ENCODE assay signal across 28 mouse cellular contexts in genomic region chr6:81756242-81756641, GRCm38 (mm10).
DNase-seq lines count a peak whose midpoint lies in the region; ATAC-seq lines count a peak whose summit lies in the region.
"Had no signal": no experiment of that assay in that cellular context is flagged by ENCODE, and none has a peak within 500 bp of the region (broad histone marks: within the 10 kb centered on the region; RNA-seq: fewer than 3 reads in every experiment).

No protein-coding gene starts in this region.

- H3K27me3 ChIP-seq in intestine, embryonic 15.5 days (replicated peaks) = no peaks in the 10 kb centered on the region
- H3K27me3 ChIP-seq in intestine, embryonic 16.5 days (replicated peaks; ENCODE audit: control insufficient read depth, insufficient read depth, low read length) = no peaks in the 10 kb centered on the region
- H3K27me3 ChIP-seq: CH12.LX; embryonic facial prominence, embryonic 13.5 days; embryonic facial prominence, embryonic 15.5 days; forebrain, embryonic 12.5 days; Patski had no signal

- DNase-seq in frontal cortex, postnatal 25 days (ENCODE audit: low spot score in 2 of 2) = no peak
- DNase-seq in brain, adult 2 months (ENCODE audit: low read depth, low spot score) = peak; percentile 14
- DNase-seq: adrenal gland, adult 8-10 months; adrenal gland, postnatal 14 days; adrenal gland, postnatal 36 days; B cell, adult 2 months; cerebellum, adult 11 months; cerebellum, adult 18-20 months; cerebellum, adult 8-10 months; cerebellum, adult 9-11 months; cerebellum, postnatal 14 days; cerebellum, postnatal 36 days; embryo, embryonic 11 days had no signal

- H3K4me3 ChIP-seq in intestine, embryonic 15.5 days (replicated peaks) = no peak overlapping the region
- H3K4me3 ChIP-seq in intestine, embryonic 16.5 days (ENCODE audit: low read length) = no peak overlapping the region
- H3K4me3 ChIP-seq: embryonic facial prominence, embryonic 13.5 days; embryonic facial prominence, embryonic 15.5 days; erythroblast, embryonic 14.5 days; forebrain, embryonic 10.5 days; forebrain, embryonic 12.5 days had no signal

- H3K4me1 ChIP-seq in intestine, embryonic 15.5 days (replicated peaks) = no peaks in the 10 kb centered on the region
- H3K4me1 ChIP-seq in intestine, embryonic 16.5 days (ENCODE audit: control insufficient read depth, insufficient read depth, low read length) = no peaks in the 10 kb centered on the region
- H3K4me1 ChIP-seq: embryonic facial prominence, embryonic 13.5 days; embryonic facial prominence, embryonic 15.5 days; forebrain, embryonic 10.5 days; forebrain, embryonic 12.5 days had no signal

- H3K4me2 ChIP-seq in intestine, embryonic 15.5 days (replicated peaks) = no peak overlapping the region
- no peak overlapping the region for H3K4me2 ChIP-seq in intestine, embryonic 16.5 days (ENCODE audit: low read depth, low read length)
- H3K4me2 ChIP-seq: embryonic facial prominence, embryonic 13.5 days; embryonic facial prominence, embryonic 15.5 days; forebrain, embryonic 12.5 days had no signal

- peak; percentile 53; the same call in 1 of the 2 replicates for ATAC-seq in frontal cortex, adult (ENCODE audit: low TSS enrichment)
- ATAC-seq in intestine, embryonic 15.5 days = 0 out of 2 replicates have a peak, but pooled peaks have one; percentile 23
- ATAC-seq in intestine, embryonic 16.5 days = no peak
- ATAC-seq: activated CD4-positive, CD25-positive, alpha-beta regulatory T cell, adult 4 months; CD4-positive, CD25-positive, alpha-beta regulatory T cell, adult 4 months; forebrain, embryonic 14.5 days; forebrain, embryonic 16.5 days; Patski had no signal

- H3K9ac ChIP-seq in intestine, embryonic 15.5 days = no peak overlapping the region
- H3K9ac ChIP-seq in intestine, embryonic 16.5 days (ENCODE audit: low read depth, low read length) = no peak overlapping the region
- H3K9ac ChIP-seq: embryonic facial prominence, embryonic 13.5 days; embryonic facial prominence, embryonic 15.5 days; forebrain, embryonic 12.5 days had no signal

- H3K9me3 ChIP-seq in intestine, embryonic 15.5 days = no peaks in the 10 kb centered on the region
- H3K9me3 ChIP-seq in intestine, embryonic 16.5 days (ENCODE audit: control insufficient read depth, low read length) = no peaks in the 10 kb centered on the region
- H3K9me3 ChIP-seq: embryonic facial prominence, embryonic 13.5 days; embryonic facial prominence, embryonic 15.5 days; forebrain, embryonic 10.5 days; forebrain, embryonic 12.5 days had no signal

- H3K36me3 ChIP-seq in intestine, embryonic 15.5 days = no peaks in the 10 kb centered on the region
- H3K36me3 ChIP-seq in intestine, embryonic 16.5 days (ENCODE audit: control insufficient read depth, insufficient read depth, low read length) = no peaks in the 10 kb centered on the region
- H3K36me3 ChIP-seq: embryonic facial prominence, embryonic 13.5 days; embryonic facial prominence, embryonic 15.5 days; forebrain, embryonic 10.5 days; forebrain, embryonic 12.5 days; G1E had no signal

- 53% methylated on average over 7 of the region's 7 CpGs for WGBS in intestine, embryonic 15.5 days
- 60% methylated on average over 7 of the region's 7 CpGs for WGBS in intestine, embryonic 16.5 days

- H3K27ac ChIP-seq in intestine, embryonic 15.5 days = no peak overlapping the region
- H3K27ac ChIP-seq in intestine, embryonic 16.5 days (ENCODE audit: low read length) = no peak overlapping the region
- H3K27ac ChIP-seq: embryonic facial prominence, embryonic 13.5 days; embryonic facial prominence, embryonic 15.5 days; forebrain, embryonic 10.5 days; forebrain, embryonic 12.5 days had no signal
